Mouse (Mus musculus): Measurements from ENCODE around the gene Smurf2.

- TF ChIP-seq POLR2A (IDR thresholded peaks at IDR 0.05; ENCODE audit: insufficient read depth, low read depth, low read length) (no peak), CTCF (IDR thresholded peaks at IDR 0.05; ENCODE audit: insufficient read depth, low read depth, low read length) (no peak)
These were observed 9.3 kb downstream of the Smurf2 start for GRCm38 (mm10) chr11:106911257-106911656.
